Mouse (Mus musculus) 3T3-L1 (cell line): ENCODE data around the gene Ano7.
"Not testable (repeated sequence)": the region's sequence is repeated elsewhere in the genome, so short reads cannot be mapped to it uniquely, and the experiment has no call there.

ENCODE experiments used
- DNase-seq: peaks from one replicate; pipeline ENCODE4 v3.0.0-alpha.2; 2015; ENCODE audit warnings: low read depth, low spot score

The Ano7 gene

GRCm38 (mm10) chr1:93445822-93446162 lies 72.1 kb downstream of the Ano7 start:
- DNase-seq: peak; percentile 67

- DNase-seq: not testable (repeated sequence)
Observed at GRCm38 (mm10) chr1:93450118-93450517, 76.4 kb downstream of the Ano7 start.

GRCm38 (mm10) chr1:93453721-93454255 lies 80.1 kb downstream of the Ano7 start:
- DNase-seq: no peak
